Mouse (Mus musculus): Measurements from ENCODE around the gene Gypa.

DNA sequence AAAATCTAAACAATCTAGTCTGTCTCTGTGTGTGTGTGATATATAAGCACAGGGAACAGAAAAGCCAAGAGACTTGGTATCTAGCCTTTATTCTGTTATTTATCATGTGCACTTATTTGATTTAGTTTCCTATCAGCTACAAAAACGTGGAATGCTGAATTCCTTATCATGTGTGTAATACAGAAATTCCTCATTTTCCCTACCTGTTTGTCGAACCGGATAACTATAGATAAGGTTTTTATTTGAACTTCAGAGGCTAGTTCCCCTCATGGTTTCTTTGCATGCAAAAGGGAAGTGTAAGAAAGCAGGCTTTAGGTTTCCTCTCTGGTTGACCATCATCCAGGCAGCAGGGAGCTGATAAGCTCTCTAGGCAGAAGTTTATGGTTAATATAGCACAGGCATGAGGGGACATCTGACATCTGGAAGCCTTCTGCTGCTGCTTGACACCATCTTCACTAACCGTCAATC, 30.1 kb upstream of the Gypa start:
- TF ChIP-seq POLR2A (IDR thresholded peaks at IDR 0.05; ENCODE audit: low read depth, low read length) (no peak), CTCF (IDR thresholded peaks at IDR 0.05; ENCODE audit: extremely low read depth, insufficient read depth, insufficient read length, insufficient replicate concordance) (no peak)

Measured in spleen, adult 2 months (tissue).